Mouse (Mus musculus): ENCODE data around the gene Hectd2.

GRCm38 (mm10) chr19:36668098-36668497 is 113.7 kb downstream of the Hectd2 start:
- TF ChIP-seq POLR2A (IDR thresholded peaks at IDR 0.05; ENCODE audit: low read depth, low read length), result no peak
- no peak for TF ChIP-seq CTCF (IDR thresholded peaks at IDR 0.05; ENCODE audit: extremely low read depth, insufficient read depth, insufficient read length, insufficient replicate concordance)

All from spleen, adult 2 months (tissue).